Mouse (Mus musculus) induced T-regulatory cell, adult 2 months (primary cell): ENCODE results near the gene Syt12.
A peak's percentile ranks its signal among the peaks of the same experiment; 100 is the strongest.

Experiments
- DNase-seq: peaks from one replicate; pipeline ENCODE4 v3.0.0-alpha.2; 2012; ENCODE audit warnings: low read depth

The Syt12 gene

DNA sequence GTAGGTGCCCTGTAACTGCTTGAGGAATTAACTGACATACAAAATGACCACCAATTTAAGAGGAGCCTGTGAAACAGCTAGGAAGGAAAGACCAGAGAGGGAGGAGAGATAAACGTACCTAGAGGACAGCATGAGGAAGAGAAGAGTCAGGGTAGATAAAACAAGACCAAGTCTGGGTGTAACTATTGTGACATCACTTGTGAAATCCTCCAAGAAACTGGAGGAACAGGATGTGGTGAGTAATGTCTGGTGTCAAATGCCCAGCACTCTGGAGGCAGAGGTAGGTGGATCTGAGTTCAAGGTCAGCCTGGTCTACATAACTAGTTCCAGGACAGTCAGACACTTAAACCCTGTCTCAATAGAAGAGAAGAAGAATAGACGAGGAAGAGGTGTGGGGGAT is 68.2 kb downstream of the Syt12 start:
- no peak for DNase-seq

DNA sequence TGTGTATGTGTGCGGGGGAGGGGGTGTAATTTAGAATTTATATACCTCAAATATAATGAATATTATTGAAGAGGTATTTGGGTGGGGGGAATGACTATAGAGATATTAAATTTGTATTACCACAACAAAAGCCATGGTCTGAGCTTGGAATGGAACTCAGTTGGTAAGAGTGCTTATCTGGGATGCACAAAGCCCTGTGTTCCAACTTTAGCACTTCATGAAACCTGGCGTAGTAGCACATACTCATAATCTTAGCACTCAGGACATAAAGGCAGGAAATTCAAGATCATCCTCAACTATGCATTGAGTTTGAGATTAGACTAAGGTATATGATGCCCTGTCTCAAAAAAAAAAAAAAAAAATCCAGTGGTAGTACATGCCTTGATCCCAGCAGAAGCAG is 72.4 kb downstream of the Syt12 start:
- no peak for DNase-seq

DNA sequence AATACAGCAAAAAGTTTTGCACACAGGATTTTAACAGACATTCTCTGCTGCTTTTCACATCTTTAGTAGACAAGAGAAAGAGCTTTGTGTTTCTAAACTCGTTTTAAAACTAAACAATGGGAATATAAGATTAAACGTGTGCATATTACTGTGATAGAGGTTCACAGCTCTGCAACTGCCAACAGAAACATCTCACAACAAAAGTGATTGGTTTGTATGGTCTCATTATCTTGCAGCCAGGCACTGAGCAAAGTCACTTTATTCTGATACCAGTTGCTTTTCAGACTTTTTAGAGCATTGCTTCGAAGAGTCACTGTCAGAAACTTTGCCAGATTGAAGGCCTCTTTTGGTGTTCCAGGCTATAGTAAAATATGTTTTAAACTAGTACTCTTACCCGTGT is 78.3 kb downstream of the Syt12 start:
- no peak for DNase-seq

GRCm38 (mm10) chr19:4398630-4398948 is 78.7 kb downstream of the Syt12 start:
- DNase-seq, result no peak

DNA sequence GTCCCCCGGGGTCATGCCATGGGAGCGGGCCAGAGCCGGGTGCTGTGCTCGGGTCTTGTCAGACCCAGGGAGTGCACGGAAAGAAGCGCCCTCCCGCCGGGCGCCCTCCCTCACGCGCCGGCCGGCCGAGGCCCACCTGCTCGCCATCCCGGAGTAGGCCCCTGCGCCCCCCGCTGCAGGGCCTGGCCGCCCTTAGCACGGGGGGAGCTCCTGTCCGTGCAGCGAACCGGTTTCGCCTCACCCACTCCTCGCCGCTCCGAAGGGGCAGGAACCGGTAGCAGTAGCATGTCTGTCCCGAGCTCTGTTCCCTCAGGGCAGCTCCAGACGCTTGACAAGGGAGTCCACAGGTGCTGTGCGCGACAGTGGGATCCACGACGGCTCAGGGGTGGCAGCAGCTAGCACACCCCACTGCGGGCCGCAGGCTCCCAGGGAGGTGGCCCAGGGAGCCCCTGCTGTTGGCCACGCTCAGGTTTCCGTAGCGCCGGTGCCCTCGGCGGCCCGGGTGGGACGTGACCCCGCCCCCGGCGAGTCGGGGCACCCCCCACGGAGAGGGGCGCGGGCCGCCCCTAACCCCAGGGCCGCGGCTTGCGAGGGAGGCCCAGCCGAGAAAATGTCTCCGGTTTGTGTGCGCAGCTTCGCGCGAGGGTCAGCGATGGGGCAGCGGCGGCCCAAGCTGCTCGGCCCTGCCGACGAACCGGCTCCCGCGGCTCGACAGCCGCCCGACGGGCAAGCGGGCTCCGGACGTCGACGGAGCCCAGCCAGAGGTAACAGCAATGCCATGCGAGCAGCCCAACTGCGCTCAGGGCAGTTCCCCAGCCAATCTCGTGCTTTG is 79.2 kb downstream of the Syt12 start, which contains the start of gene Kdm2a:
Kdm2a (minus strand) TSS at position 488 of the 832 bp plus-strand sequence.
- peak; percentile 66 for DNase-seq

GRCm38 (mm10) chr19:4396998-4397797 is 80.0 kb downstream of the Syt12 start:
- peak; percentile 99 for DNase-seq

DNA sequence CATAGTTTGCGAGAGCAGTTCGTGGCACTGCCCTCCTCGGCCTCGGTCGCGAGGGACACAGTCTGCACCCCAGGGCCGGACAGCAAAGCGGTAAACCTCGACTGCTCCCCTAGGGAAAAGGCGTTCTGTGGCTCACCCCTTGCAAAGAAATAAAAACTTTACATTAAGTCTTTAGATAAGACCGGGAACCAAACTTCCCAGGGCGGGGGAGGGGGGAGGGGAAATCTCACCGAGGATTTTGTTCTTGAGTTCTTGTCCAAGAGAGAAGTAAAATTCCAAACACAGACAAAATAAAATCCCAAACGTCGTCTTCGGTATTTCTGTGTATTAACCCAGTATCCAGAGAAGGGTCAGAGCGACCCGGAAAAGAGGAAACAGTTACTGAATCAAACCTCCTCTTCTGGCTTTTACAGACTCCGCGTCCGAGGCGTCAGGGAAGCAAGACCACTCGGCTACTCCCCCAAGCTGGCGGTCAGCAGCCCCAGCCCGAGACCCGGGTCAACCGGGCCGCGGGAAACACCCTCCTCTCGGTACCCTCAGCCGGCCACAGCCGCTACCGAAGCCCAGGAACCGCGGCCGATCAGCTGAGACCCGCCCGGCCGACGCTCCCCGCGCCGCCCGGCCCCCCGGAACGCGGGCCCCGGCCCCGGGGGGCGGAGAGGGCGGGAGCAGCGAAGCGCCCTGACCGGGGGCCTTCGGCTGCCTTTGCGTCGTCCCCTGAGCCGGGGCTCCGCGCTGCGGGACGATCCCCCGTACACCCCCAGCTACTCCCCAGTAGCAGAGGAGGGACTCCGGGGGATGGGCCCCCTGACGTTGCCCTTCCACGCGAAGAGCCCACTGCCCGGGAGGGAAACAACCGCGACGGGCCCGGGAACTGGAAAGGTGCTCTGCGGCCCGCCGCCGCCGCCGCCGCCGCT is 80.9 kb downstream of the Syt12 start:
- DNase-seq, result peak; percentile 56
